Mouse (Mus musculus) ES-E14 (cell line): ENCODE results near the gene Sgsm2. TPM values are rescaled to one million over a fixed set of nuclear protein-coding genes. Genes with fewer than 3 reads are reported as not detected.

Source experiments
- DNase-seq: peaks from one replicate; pipeline ENCODE4 v3.0.0-alpha.2; 2013; ENCODE audit warnings: low read depth, low spot score
- H3K27ac ChIP-seq: 2 replicates; pipeline ENCODE4 v1.5.1; 2012; ENCODE audit warnings: low read depth, mild to moderate bottlenecking, low read length, moderate library complexity, mixed read lengths; ENCODE audit not compliant: poor library complexity, insufficient read depth, severe bottlenecking
- H3K36me3 ChIP-seq: 2 replicates; pipeline ENCODE4 v1.6.1; 2012; ENCODE audit warnings: mild to moderate bottlenecking, low read length, moderate library complexity, mixed read lengths; ENCODE audit not compliant: control insufficient read depth, poor library complexity, insufficient read depth, severe bottlenecking
- H3K4me1 ChIP-seq, 2 experiments: fragments of 150-350 bp in 1 of 2; sonication (generic) in 1 of 2; 2 replicates each; pipeline ENCODE4 v1.6.1; 2012; ENCODE audit warnings: low read length in 2 of 2, mild to moderate bottlenecking in 1 of 2, mixed read lengths in 1 of 2; ENCODE audit not compliant: control insufficient read depth in 2 of 2, insufficient read depth in 2 of 2, poor library complexity in 1 of 2
- H3K4me3 ChIP-seq, 2 experiments: fragments of 150-350 bp in 1 of 2; sonication (generic) in 1 of 2; 2 replicates each; pipeline ENCODE4 v1.5.1; 2012; ENCODE audit warnings: low read length in 2 of 2, low read depth in 1 of 2, mild to moderate bottlenecking in 1 of 2, mixed read lengths in 1 of 2; ENCODE audit not compliant: insufficient read depth in 1 of 2, poor library complexity in 1 of 2, severe bottlenecking in 1 of 2
- H3K9ac ChIP-seq: 2 replicates; pipeline ENCODE4 v1.6.1; 2012; ENCODE audit warnings: low read depth, mild to moderate bottlenecking, low read length, mixed read lengths; ENCODE audit not compliant: poor library complexity, insufficient read depth, severe bottlenecking
- H3K9me3 ChIP-seq: fragments of 150-350 bp; sonication (generic); 2 replicates; pipeline ENCODE4 v1.6.1; 2012; ENCODE audit warnings: low read depth, mild to moderate bottlenecking, low read length; ENCODE audit not compliant: control insufficient read depth, insufficient read depth
- CHD2 ChIP-seq: IDR thresholded peaks from 2 replicates; pipeline ENCODE4 v1.6.1; 2014; ENCODE audit warnings: mild to moderate bottlenecking, low read depth, low read length, inconsistent platforms
- HCFC1 ChIP-seq: IDR thresholded peaks from 2 replicates; pipeline ENCODE4 v1.6.1; 2012; ENCODE audit warnings: low read length, inconsistent platforms, borderline replicate concordance; ENCODE audit not compliant: insufficient read depth
- MAFK ChIP-seq: IDR thresholded peaks from 2 replicates; pipeline ENCODE4 v1.6.1; 2014; ENCODE audit warnings: mild to moderate bottlenecking, low read depth, low read length, inconsistent platforms; ENCODE audit not compliant: insufficient read depth
- ZC3H11A ChIP-seq: IDR thresholded peaks from 2 replicates; pipeline ENCODE4 v1.6.1; 2012; ENCODE audit warnings: low read depth, mild to moderate bottlenecking, inconsistent platforms, low read length, borderline replicate concordance
- ZNF384 ChIP-seq: IDR thresholded peaks from 2 replicates; pipeline ENCODE4 v1.6.1; 2012; ENCODE audit warnings: low read depth, low read length, inconsistent platforms
- in situ Hi-C, 2 experiments: fragments of 600-800 bp; cut with MboI; formaldehyde crosslinking; loops; one replicate each; pipeline ENCODE4 v1.15.1; 2025; ENCODE audit warnings: low sequenced_read_pairs in 2 of 2, inconsistent platforms in 1 of 2; ENCODE audit not compliant: unreplicated experiment in 2 of 2
- total RNA-seq: library from RNA; depleted of rRNA; stranded (reverse); fragments of 300-350 nt; gene quantifications from 2 replicates; pipeline ENCODE4 v1.2.3, GENCODE M21; 2012

Gene Sgsm2
- total RNA-seq, 1 experiment, result 10.4 TPM

GRCm38 (mm10) chr11:74828404-74828931 is 68.4 kb downstream of the Sgsm2 start:
- no peaks in the 10 kb centered on the region for H3K9me3 ChIP-seq
- no peak for DNase-seq
- in situ Hi-C loops, result no loop called here
- H3K27ac ChIP-seq, result no peak overlapping the region
- H3K4me3 ChIP-seq, result no peak overlapping the region
- no peak overlapping the region for H3K9ac ChIP-seq
- TF ChIP-seq ZNF384 (no peak), HCFC1 (no peak), MAFK (no peak), ZC3H11A (no peak), CHD2 (no peak)
- H3K4me1 ChIP-seq, result peaks cover 2 to 17% of the 10 kb centered on the region in 2 experiments; a peak in 3 of 4 replicates
- H3K36me3 ChIP-seq, result peaks cover 2% of the 10 kb centered on the region; the same call in 1 of the 2 replicates

GRCm38 (mm10) chr11:74827791-74828403 is 69.0 kb downstream of the Sgsm2 start:
- peaks cover 2% of the 10 kb centered on the region; the same call in 1 of the 2 replicates for H3K36me3 ChIP-seq
- no peak for TF ChIP-seq HCFC1
- no peak for TF ChIP-seq MAFK
- no peak for TF ChIP-seq CHD2
- no peak for TF ChIP-seq ZC3H11A
- TF ChIP-seq ZNF384, result no peak
- no peak overlapping the region for H3K9ac ChIP-seq
- H3K4me3 ChIP-seq, result no peak overlapping the region
- no peaks in the 10 kb centered on the region for H3K9me3 ChIP-seq
- in situ Hi-C loops, result no loop called here
- H3K4me1 ChIP-seq, result peaks cover 2 to 14% of the 10 kb centered on the region in 2 experiments; a peak in 2 of 4 replicates
- no peak for DNase-seq
- H3K27ac ChIP-seq, result no peak overlapping the region

- H3K4me1 ChIP-seq, result peaks cover 2 to 14% of the 10 kb centered on the region in 2 experiments; a peak in 2 of 4 replicates
- no peak overlapping the region for H3K9ac ChIP-seq
- H3K36me3 ChIP-seq, result peaks cover 2% of the 10 kb centered on the region; the same call in 1 of the 2 replicates
- DNase-seq, result no peak
- TF ChIP-seq MAFK, result no peak
- TF ChIP-seq CHD2, result no peak
- no peak for TF ChIP-seq HCFC1
- no peak for TF ChIP-seq ZNF384
- no peak for TF ChIP-seq ZC3H11A
- no peak overlapping the region for H3K4me3 ChIP-seq
- H3K27ac ChIP-seq, result no peak overlapping the region
- in situ Hi-C loops, result no loop called here
- H3K9me3 ChIP-seq, result no peaks in the 10 kb centered on the region
Measured at GRCm38 (mm10) chr11:74826702-74827101, 70.2 kb downstream of the Sgsm2 start.

DNA sequence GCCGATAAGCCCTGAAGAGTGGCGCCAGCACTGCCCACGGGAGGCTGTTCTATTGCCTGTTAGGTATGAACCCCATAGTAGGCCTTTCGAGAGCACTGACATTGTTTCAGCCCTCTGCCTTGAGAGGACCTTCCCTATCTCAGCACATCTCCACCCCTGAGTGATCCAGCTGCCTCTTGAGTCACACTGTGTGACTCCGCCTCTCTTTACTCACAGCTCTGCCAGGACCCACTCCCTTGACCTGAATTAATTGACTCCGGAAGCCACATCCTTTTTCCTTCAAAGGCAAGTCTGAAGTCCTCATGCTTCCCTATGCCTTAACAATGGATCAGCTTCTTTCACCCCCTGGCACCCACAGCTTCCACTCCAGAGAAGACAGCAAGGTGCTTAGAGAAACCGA is 70.7 kb downstream of the Sgsm2 start:
- no peak for DNase-seq
- Histone ChIP-seq H3K9ac (no peak overlapping the region), H3K27ac (no peak overlapping the region), H3K4me3 (no peak overlapping the region), H3K36me3 (peaks cover 2% of the 10 kb centered on the region; the same call in 1 of the 2 replicates), H3K9me3 (no peaks in the 10 kb centered on the region), H3K4me1 (peaks cover 2 to 14% of the 10 kb centered on the region in 2 experiments; a peak in 2 of 4 replicates)
- TF ChIP-seq ZC3H11A (no peak), CHD2 (no peak), ZNF384 (no peak)
- in situ Hi-C loops, result no loop called here
